ENCODE assay signal across 17 mouse cellular contexts in the genomic region with DNA sequence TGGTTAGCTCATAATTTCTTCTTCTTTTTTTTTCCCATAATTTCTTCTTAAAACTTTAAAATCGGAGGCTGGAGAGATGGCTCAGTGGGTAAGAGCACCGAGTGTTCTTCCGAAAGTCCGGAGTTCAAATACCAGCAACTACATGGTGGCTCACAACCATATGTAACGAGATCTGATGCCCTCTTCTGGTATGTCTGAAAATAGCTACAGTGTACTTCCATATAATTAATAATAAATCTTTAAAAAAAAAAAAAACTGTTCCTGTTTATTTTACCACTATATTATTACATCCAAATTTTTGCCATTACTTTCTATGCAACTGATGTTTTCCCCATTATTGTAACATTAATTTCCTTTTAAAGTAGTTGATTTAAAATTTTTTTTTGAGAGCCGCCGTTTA. TPM values are rescaled to one million over a fixed set of nuclear protein-coding genes. Genes with fewer than 3 reads are reported as not detected.
DNase-seq lines count a peak whose midpoint lies in the region; ATAC-seq and TF ChIP-seq lines count a peak whose summit lies in the region.
"Had no signal": no experiment of that assay in that cellular context is flagged by ENCODE, and none has a peak within 500 bp of the region (broad histone marks: within the 10 kb centered on the region; RNA-seq: fewer than 3 reads in every experiment).

No protein-coding gene starts in this region.

- peaks cover 5% of the 10 kb centered on the region; the same call in 1 of the 2 replicates for H3K4me1 ChIP-seq in kidney, adult 2 months (ENCODE audit: control insufficient read depth, insufficient read depth, low read length)
- H3K4me1 ChIP-seq in kidney, embryonic 14.5 days (ENCODE audit: control insufficient read depth, insufficient read depth, low read length), result 0 out of 2 replicates have a peak, but pooled peaks cover 2% of the 10 kb centered on the region
- H3K4me1 ChIP-seq in lung, postnatal 0 days (ENCODE audit: insufficient read depth, low read depth, low read length), result no peaks in the 10 kb centered on the region
- H3K4me1 ChIP-seq: liver, embryonic 12.5 days; midbrain, embryonic 15.5 days had no signal

- WGBS in kidney, adult 2 months, result 59% methylated on average over 7 of the region's 7 CpGs
- WGBS in kidney, embryonic 14.5 days, result 83% methylated on average over 7 of the region's 7 CpGs
- WGBS in lung, postnatal 0 days, result 73% methylated on average over 7 of the region's 7 CpGs

- no peaks in the 10 kb centered on the region for H3K27me3 ChIP-seq in kidney, adult 2 months (replicated peaks; ENCODE audit: control insufficient read depth, insufficient read depth, low read length)
- no peaks in the 10 kb centered on the region for H3K27me3 ChIP-seq in kidney, embryonic 14.5 days (ENCODE audit: control insufficient read depth, insufficient read depth, low read length)
- H3K27me3 ChIP-seq in lung, postnatal 0 days (replicated peaks; ENCODE audit: insufficient read depth, low read length), result no peaks in the 10 kb centered on the region
- H3K27me3 ChIP-seq: embryonic facial prominence, embryonic 13.5 days; liver, embryonic 12.5 days; midbrain, embryonic 15.5 days had no signal

- H3K9me3 ChIP-seq in kidney, embryonic 14.5 days (ENCODE audit: control insufficient read depth, low read length), result no peaks in the 10 kb centered on the region
- no peaks in the 10 kb centered on the region for H3K9me3 ChIP-seq in lung, postnatal 0 days (ENCODE audit: low read length)
- H3K9me3 ChIP-seq: embryonic facial prominence, embryonic 13.5 days; liver, embryonic 12.5 days; midbrain, embryonic 15.5 days had no signal

- H3K4me2 ChIP-seq in kidney, embryonic 14.5 days (replicated peaks; ENCODE audit: low read depth, low read length), result no peak overlapping the region
- H3K4me2 ChIP-seq in lung, postnatal 0 days (replicated peaks; ENCODE audit: low read depth, low read length), result no peak overlapping the region
- H3K4me2 ChIP-seq: embryonic facial prominence, embryonic 13.5 days; liver, embryonic 12.5 days; midbrain, embryonic 15.5 days had no signal

- H3K36me3 ChIP-seq in kidney, adult 2 months (ENCODE audit: control insufficient read depth, insufficient read depth, low read length), result no peaks in the 10 kb centered on the region
- H3K36me3 ChIP-seq in kidney, embryonic 14.5 days (ENCODE audit: control insufficient read depth, insufficient read depth, low read length), result no peaks in the 10 kb centered on the region
- no peaks in the 10 kb centered on the region for H3K36me3 ChIP-seq in lung, postnatal 0 days (ENCODE audit: insufficient read depth, low read length)
- H3K36me3 ChIP-seq: embryonic facial prominence, embryonic 13.5 days; liver, embryonic 12.5 days; midbrain, embryonic 15.5 days had no signal

- TF ChIP-seq CTCF in kidney, adult 2 months (conservative IDR thresholded peaks at IDR 0.05; ENCODE audit: insufficient read depth, insufficient read length, low read depth, low read length), result 0 out of 2 replicates have a peak, but pooled peaks have one; percentile 17
- peak; percentile 39 for TF ChIP-seq CTCF in lung, postnatal 0 days (IDR thresholded peaks at IDR 0.05)

- TF ChIP-seq EP300 in lung, postnatal 0 days (IDR thresholded peaks at IDR 0.05), result no peak

- peak; percentile 7 for DNase-seq in CD4-positive, CD25-positive, alpha-beta regulatory T cell, adult 2 months (ENCODE audit: low read depth, low spot score)
- no peak for DNase-seq in kidney, adult 2 months
- peak; percentile 23 for DNase-seq in lung, postnatal 0 days (ENCODE audit: low spot score)
- DNase-seq in lung, postnatal 14 days, result no peak
- DNase-seq in spleen, postnatal 4 days (ENCODE audit: low spot score in 2 of 2), result no peak
- DNase-seq: adrenal gland, postnatal 10 days; cerebellum, adult 2 months; heart, adult 18-20 months; heart, postnatal 10 days; kidney, postnatal 14 days had no signal

- no peak overlapping the region for H3K27ac ChIP-seq in kidney, adult 2 months (ENCODE audit: insufficient read depth, low read depth, low read length)
- H3K27ac ChIP-seq in kidney, embryonic 14.5 days (ENCODE audit: low read depth, low read length), result no peak overlapping the region
- H3K27ac ChIP-seq in lung, postnatal 0 days (ENCODE audit: low read length), result no peak overlapping the region
- H3K27ac ChIP-seq: embryonic facial prominence, embryonic 13.5 days; liver, embryonic 12.5 days; midbrain, embryonic 15.5 days had no signal

- H3K9ac ChIP-seq in kidney, embryonic 14.5 days (ENCODE audit: low read depth, low read length), result no peak overlapping the region
- H3K9ac ChIP-seq in lung, postnatal 0 days (replicated peaks; ENCODE audit: low read depth), result no peak overlapping the region
- H3K9ac ChIP-seq: embryonic facial prominence, embryonic 13.5 days; liver, embryonic 12.5 days; midbrain, embryonic 15.5 days had no signal

- TF ChIP-seq POLR2A in kidney, adult 2 months (IDR thresholded peaks at IDR 0.05; ENCODE audit: low read depth, low read length), result no peak

- no peak for ATAC-seq in CD4-positive, CD25-positive, alpha-beta regulatory T cell, adult 4 months
- no peak for ATAC-seq in kidney, embryonic 14.5 days (ENCODE audit: low FRiP score, low TSS enrichment)
- no peak for ATAC-seq in lung, postnatal 0 days
- ATAC-seq in erythroblast, adult 5-6 weeks (replicated peaks; ENCODE audit: low FRiP score, poor library complexity, severe bottlenecking), result no peak
- ATAC-seq: hindbrain, embryonic 16.5 days; liver, embryonic 12.5 days; midbrain, embryonic 15.5 days had no signal

- no peak overlapping the region for H3K4me3 ChIP-seq in kidney, adult 2 months (ENCODE audit: insufficient read depth, low read depth, low read length)
- no peak overlapping the region for H3K4me3 ChIP-seq in kidney, embryonic 14.5 days (ENCODE audit: low read length)
- no peak overlapping the region for H3K4me3 ChIP-seq in lung, postnatal 0 days (ENCODE audit: low read depth, low read length)
- H3K4me3 ChIP-seq: embryonic facial prominence, embryonic 13.5 days; liver, embryonic 12.5 days; midbrain, embryonic 15.5 days had no signal

RNA-seq across cellular contexts. Expression of gene Nim1k, which starts 31.1 kb away (rescaled TPM):
- polyA plus RNA-seq in CD4-positive, CD25-positive, alpha-beta regulatory T cell, adult 4 months (2017; shearing (Covaris generic)), result 1 to 10 TPM in 1 of 2 experiments, under 1 TPM in 1; 0.75 to 1.1 TPM
- polyA plus RNA-seq in kidney, adult 2 months (2012; rRNA removed), result 0.88 and 1.0 TPM in 2 replicates
- polyA plus RNA-seq in kidney, embryonic 14.5 days (2014; fragmentation: Nextera tagmentation; extraction: Ambion mirVana), result 0.74 and 1.1 TPM in 2 replicates
- polyA plus RNA-seq in lung, postnatal 0 days (2015; fragmentation: Nextera tagmentation; extraction: Ambion mirVana), result 0.63 and 0.76 TPM in 2 replicates
- total RNA-seq in erythroblast, adult 5-6 weeks (2015; ENCODE audit: low replicate concordance), result not detected in 2 replicates
- total RNA-seq in erythroblast, adult 5-6 weeks (2017; ENCODE audit: low replicate concordance), result not detected in 2 replicates

RNA-seq across cellular contexts. Expression of gene Hmgcs1, which starts 34.4 kb away (rescaled TPM):
- polyA plus RNA-seq in CD4-positive, CD25-positive, alpha-beta regulatory T cell, adult 4 months (2017; shearing (Covaris generic)), result 10 to 100 TPM; 47.8 to 54.1 TPM
- polyA plus RNA-seq in kidney, adult 2 months (2012; rRNA removed), result 67.5 and 86.3 TPM in 2 replicates
- polyA plus RNA-seq in kidney, embryonic 14.5 days (2014; fragmentation: Nextera tagmentation; extraction: Ambion mirVana), result 85.4 and 161 TPM in 2 replicates
- polyA plus RNA-seq in lung, postnatal 0 days (2015; fragmentation: Nextera tagmentation; extraction: Ambion mirVana), result 95.4 and 118 TPM in 2 replicates
- 6.5 and 11.5 TPM in 2 replicates for total RNA-seq in erythroblast, adult 5-6 weeks (2015; ENCODE audit: low replicate concordance)
- 5.1 and 7.1 TPM in 2 replicates for total RNA-seq in erythroblast, adult 5-6 weeks (2017; ENCODE audit: low replicate concordance)

Comparison
In these comparisons a context has a peak if more than half of its experiments do, and no peak if none do; other contexts are left out.
1. DNase-seq: peak in CD4-positive, CD25-positive, alpha-beta regulatory T cell, adult 2 months (single experiment) and lung, postnatal 0 days (single experiment); none in kidney, adult 2 months (single experiment), lung, postnatal 14 days (single experiment) and spleen, postnatal 4 days (0 of 2).